Mouse (Mus musculus): ENCODE results near the gene G6pc3. TPM values are rescaled to one million over a fixed set of nuclear protein-coding genes. Genes with fewer than 3 reads are reported as not detected.

The G6pc3 gene
- polyA plus RNA-seq, 1 experiment from 2014 or later = 14.4 TPM

- Histone ChIP-seq H3K4me3 (replicated peaks) (peak overlapping the region; percentile 67), H3K9ac (peak overlapping the region; percentile 74), H3K27me3 (no peaks in the 10 kb centered on the region)
Measured at GRCm38 (mm10) chr11:102190848-102191247, 1.4 kb downstream of the G6pc3 start.

GRCm38 (mm10) chr11:102193657-102194440 lies 4.4 kb downstream of the G6pc3 start:
- H3K4me1 ChIP-seq (replicated peaks) = peaks cover 37% of the 10 kb centered on the region
- no peak overlapping the region for H3K4me3 ChIP-seq (replicated peaks)
- no peak overlapping the region for H3K27ac ChIP-seq
- no peak overlapping the region for H3K4me2 ChIP-seq
- H3K9ac ChIP-seq = no peak overlapping the region
- no peak for DNase-seq
- H3K9me3 ChIP-seq (replicated peaks) = no peaks in the 10 kb centered on the region
- H3K36me3 ChIP-seq = peaks cover 38% of the 10 kb centered on the region
- no peaks in the 10 kb centered on the region for H3K27me3 ChIP-seq
- ATAC-seq (ENCODE audit: low read depth) = no peak
- 75% methylated on average over 9 of the region's 9 CpGs for WGBS (ENCODE audit: insufficient replicate concordance)

More at GRCm38 (mm10) chr11:102190848-102191247, 1.4 kb downstream of the G6pc3 start:
- WGBS (ENCODE audit: insufficient replicate concordance) = 23% methylated on average over 4 of the region's 4 CpGs
- peaks cover 38% of the 10 kb centered on the region for H3K4me1 ChIP-seq (replicated peaks)
- ATAC-seq (ENCODE audit: low read depth) (no peak), DNase-seq (no peak)
- H3K36me3 ChIP-seq = peaks cover 23% of the 10 kb centered on the region; the same call in 1 of the 2 replicates
- peak overlapping the region; percentile 92 for H3K4me2 ChIP-seq
- H3K9me3 ChIP-seq (replicated peaks) = no peaks in the 10 kb centered on the region
- H3K27ac ChIP-seq = peak overlapping the region; percentile 75

- ATAC-seq (ENCODE audit: low read depth) (peak; percentile 44), DNase-seq (no peak)
- H3K27ac ChIP-seq = peak overlapping the region; percentile 2; the same call in 1 of the 2 replicates
- no peak overlapping the region for H3K4me2 ChIP-seq
- H3K9me3 ChIP-seq (replicated peaks) = no peaks in the 10 kb centered on the region
- H3K9ac ChIP-seq = no peak overlapping the region
- H3K27me3 ChIP-seq = no peaks in the 10 kb centered on the region
- WGBS (ENCODE audit: insufficient replicate concordance) = 55% methylated on average over 21 of the region's 21 CpGs
- no peak overlapping the region for H3K4me3 ChIP-seq (replicated peaks)
- H3K4me1 ChIP-seq (replicated peaks) = peaks cover 14% of the 10 kb centered on the region
- H3K36me3 ChIP-seq = peaks cover 50% of the 10 kb centered on the region
Measured at GRCm38 (mm10) chr11:102196018-102196797, 6.8 kb downstream of the G6pc3 start.

DNA sequence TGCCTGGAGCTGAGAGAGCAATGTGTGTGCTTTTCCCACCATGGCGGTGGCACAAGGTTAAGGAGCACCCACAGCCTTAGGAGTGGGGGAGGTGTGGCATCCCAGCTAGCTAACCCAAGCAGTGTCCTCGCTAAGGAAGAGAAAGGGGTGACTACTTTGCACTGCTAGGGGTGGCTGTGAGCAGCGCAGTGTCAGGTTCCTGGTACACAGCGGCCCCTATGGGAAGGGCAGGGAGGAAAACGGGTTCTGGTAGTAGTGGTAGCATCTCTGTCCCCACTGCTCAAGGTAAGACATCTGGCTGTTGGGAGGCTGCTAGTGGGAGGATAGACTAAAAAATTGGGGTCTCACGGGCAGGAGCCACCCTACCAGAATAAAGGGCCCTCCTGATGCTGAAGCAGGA lies 8.8 kb downstream of the G6pc3 start:
- peaks cover 51% of the 10 kb centered on the region for H3K36me3 ChIP-seq
- WGBS (ENCODE audit: insufficient replicate concordance) = 62% methylated on average over 6 of the region's 6 CpGs
- no peak for ATAC-seq (ENCODE audit: low read depth)

GRCm38 (mm10) chr11:102199856-102200255 lies 10.4 kb downstream of the G6pc3 start:
- no peak overlapping the region for H3K4me2 ChIP-seq
- no peaks in the 10 kb centered on the region for H3K27me3 ChIP-seq
- no peak overlapping the region for H3K4me3 ChIP-seq (replicated peaks)
- H3K9me3 ChIP-seq (replicated peaks) = no peaks in the 10 kb centered on the region
- peaks cover 10% of the 10 kb centered on the region for H3K4me1 ChIP-seq (replicated peaks)
- 71% methylated on average over 9 of the region's 9 CpGs for WGBS (ENCODE audit: insufficient replicate concordance)
- ATAC-seq (ENCODE audit: low read depth) = no peak
- no peak for DNase-seq
- H3K9ac ChIP-seq = no peak overlapping the region
- H3K36me3 ChIP-seq = peaks cover 50% of the 10 kb centered on the region
- H3K27ac ChIP-seq = no peak overlapping the region

More for the DNA sequence above, 8.8 kb downstream of the G6pc3 start:
- no peak overlapping the region for H3K4me2 ChIP-seq
- no peaks in the 10 kb centered on the region for H3K9me3 ChIP-seq (replicated peaks)
- H3K4me3 ChIP-seq (replicated peaks) = no peak overlapping the region
- H3K9ac ChIP-seq = no peak overlapping the region
- H3K27ac ChIP-seq = no peak overlapping the region
- no peaks in the 10 kb centered on the region for H3K27me3 ChIP-seq
- DNase-seq = no peak
- peaks cover 10% of the 10 kb centered on the region for H3K4me1 ChIP-seq (replicated peaks)

- 79% methylated on average over 12 of the region's 12 CpGs for WGBS (ENCODE audit: insufficient replicate concordance)
- H3K27ac ChIP-seq = no peak overlapping the region
- no peak overlapping the region for H3K4me2 ChIP-seq
- no peak for ATAC-seq (ENCODE audit: low read depth)
- no peak for DNase-seq
- no peaks in the 10 kb centered on the region for H3K9me3 ChIP-seq (replicated peaks)
- no peak overlapping the region for H3K9ac ChIP-seq
- no peak overlapping the region for H3K4me3 ChIP-seq (replicated peaks)
- H3K36me3 ChIP-seq = peaks cover 43% of the 10 kb centered on the region
- H3K27me3 ChIP-seq = no peaks in the 10 kb centered on the region
- H3K4me1 ChIP-seq (replicated peaks) = peaks cover 1% of the 10 kb centered on the region; the same call in 1 of the 2 replicates
Measured at GRCm38 (mm10) chr11:102201408-102201821, 12.0 kb downstream of the G6pc3 start.

GRCm38 (mm10) chr11:102206481-102206880 lies 17.1 kb downstream of the G6pc3 start:
- Histone ChIP-seq H3K9me3 (replicated peaks) (no peaks in the 10 kb centered on the region), H3K27me3 (no peaks in the 10 kb centered on the region), H3K36me3 (peaks cover 24% of the 10 kb centered on the region), H3K27ac (no peak overlapping the region), H3K9ac (no peak overlapping the region), H3K4me2 (no peak overlapping the region), H3K4me1 (replicated peaks) (peaks cover 39% of the 10 kb centered on the region), H3K4me3 (replicated peaks) (no peak overlapping the region)
- DNase-seq (no peak), ATAC-seq (ENCODE audit: low read depth) (no peak)
- 83% methylated on average over 30 of the region's 30 CpGs for WGBS (ENCODE audit: insufficient replicate concordance)

- H3K27ac ChIP-seq = peak overlapping the region; percentile 32; the same call in 1 of the 2 replicates
- no peak overlapping the region for H3K4me3 ChIP-seq (replicated peaks)
- H3K36me3 ChIP-seq = peaks cover 21% of the 10 kb centered on the region
- no peaks in the 10 kb centered on the region for H3K27me3 ChIP-seq
- no peaks in the 10 kb centered on the region for H3K9me3 ChIP-seq (replicated peaks)
- no peak overlapping the region for H3K4me2 ChIP-seq
- peaks cover 50% of the 10 kb centered on the region for H3K4me1 ChIP-seq (replicated peaks)
- H3K9ac ChIP-seq = no peak overlapping the region
- no peak for DNase-seq
- 33% methylated on average over 11 of the region's 11 CpGs for WGBS (ENCODE audit: insufficient replicate concordance)
- no peak for ATAC-seq (ENCODE audit: low read depth)
Measured at GRCm38 (mm10) chr11:102207825-102208777, 18.7 kb downstream of the G6pc3 start.

- H3K27me3 ChIP-seq = no peaks in the 10 kb centered on the region
- 0 out of 2 replicates have a peak overlapping the region, but pooled peaks have one; percentile 16 for H3K9ac ChIP-seq
- no peak overlapping the region for H3K27ac ChIP-seq
- peaks cover 57% of the 10 kb centered on the region for H3K4me1 ChIP-seq (replicated peaks)
- WGBS (ENCODE audit: insufficient replicate concordance) = 6% methylated on average over 2 of the region's 4 CpGs
- H3K4me3 ChIP-seq (replicated peaks) = no peak overlapping the region
- H3K4me2 ChIP-seq = no peak overlapping the region
- H3K36me3 ChIP-seq = peaks cover 20% of the 10 kb centered on the region
- ATAC-seq (ENCODE audit: low read depth) (no peak), DNase-seq (no peak)
- H3K9me3 ChIP-seq (replicated peaks) = no peaks in the 10 kb centered on the region
Measured at GRCm38 (mm10) chr11:102208846-102209245, 19.4 kb downstream of the G6pc3 start.

GRCm38 (mm10) chr11:102209742-102210141 lies 20.3 kb downstream of the G6pc3 start:
- ATAC-seq (ENCODE audit: low read depth) (no peak), DNase-seq (no peak)
- H3K4me3 ChIP-seq (replicated peaks) = no peak overlapping the region
- 15% methylated on average over 2 of the region's 2 CpGs for WGBS (ENCODE audit: insufficient replicate concordance)
- H3K9ac ChIP-seq = no peak overlapping the region
- no peaks in the 10 kb centered on the region for H3K9me3 ChIP-seq (replicated peaks)
- H3K36me3 ChIP-seq = peaks cover 12% of the 10 kb centered on the region
- no peaks in the 10 kb centered on the region for H3K27me3 ChIP-seq
- H3K4me1 ChIP-seq (replicated peaks) = peaks cover 66% of the 10 kb centered on the region
- no peak overlapping the region for H3K27ac ChIP-seq
- no peak overlapping the region for H3K4me2 ChIP-seq
